Mouse (Mus musculus) G1E (cell line): Measurements from ENCODE around the gene Gm10142.

Experiments
- CTCF ChIP-seq: IDR thresholded peaks from 2 replicates; pipeline ENCODE4 v1.5.1; 2012; ENCODE audit warnings: low read depth, low read length, inconsistent platforms, mixed read lengths
- GATA1 ChIP-seq: IDR thresholded peaks from 2 replicates; pipeline ENCODE4 v1.6.1; 2012; ENCODE audit warnings: borderline replicate concordance, low read length, inconsistent platforms, mixed read lengths

DNA sequence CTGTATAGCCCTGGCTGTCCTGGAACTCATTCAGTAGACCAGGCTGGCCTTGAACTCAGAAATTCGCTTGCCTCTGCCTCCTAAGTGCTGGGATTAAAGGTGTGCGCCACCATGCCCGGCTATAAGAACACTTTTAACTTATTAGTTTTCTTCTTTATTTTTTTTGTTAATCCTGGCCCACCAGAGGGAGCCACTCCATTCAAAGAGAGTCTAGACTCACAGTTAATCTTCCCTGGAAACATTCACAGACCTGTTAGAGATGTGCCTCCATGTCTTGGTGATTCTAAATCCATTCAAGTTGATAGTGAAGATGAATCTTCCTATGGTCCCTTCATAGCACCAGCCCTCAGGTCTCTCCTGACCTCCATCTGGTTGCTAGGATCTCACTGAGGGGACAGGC lies 5.8 kb upstream of the Gm10142 start:
- TF ChIP-seq CTCF (no peak), GATA1 (no peak)
